Mouse (Mus musculus) forebrain, embryonic 11.5 days (tissue): ENCODE measurements around the gene Lpcat1. TPM values are rescaled to one million over a fixed set of nuclear protein-coding genes. Genes with fewer than 3 reads are reported as not detected.

Source experiments
- ATAC-seq: fragments of 200-750 bp; cut with Nextera tagmentation; replicated peaks from 2 replicates; pipeline ENCODE4 v1.8.0; 2017; ENCODE audit warnings: moderate TSS enrichment; ENCODE audit not compliant: low FRiP score
- DNase-seq: peaks from one replicate; pipeline ENCODE4 v3.0.0-alpha.2; 2017; ENCODE audit warnings: low spot score
- H3K27ac ChIP-seq: fragments of 300-500 bp; sonication (generic); 2 replicates; pipeline ENCODE4 v1.5.1; 2014; ENCODE audit warnings: low read depth, low read length
- H3K27me3 ChIP-seq: fragments of 300-500 bp; sonication (generic); 2 replicates; pipeline ENCODE4 v1.6.1; 2014; ENCODE audit warnings: mild to moderate bottlenecking, low read length, mixed read lengths; ENCODE audit not compliant: control insufficient read depth, insufficient read depth
- H3K36me3 ChIP-seq: fragments of 300-500 bp; sonication (generic); 2 replicates; pipeline ENCODE4 v1.6.1; 2014; ENCODE audit warnings: mild to moderate bottlenecking, low read length, moderate library complexity, mixed read lengths; ENCODE audit not compliant: control insufficient read depth, insufficient read depth
- H3K4me1 ChIP-seq: fragments of 300-500 bp; sonication (generic); replicated peaks from 2 replicates; pipeline ENCODE4 v1.6.1; 2014; ENCODE audit warnings: low read length, mixed read lengths; ENCODE audit not compliant: control insufficient read depth, insufficient read depth
- H3K4me2 ChIP-seq: fragments of 300-500 bp; sonication (generic); 2 replicates; pipeline ENCODE4 v1.6.1; 2014; ENCODE audit warnings: low read depth, mild to moderate bottlenecking, low read length, moderate library complexity, mixed read lengths; ENCODE audit not compliant: severe bottlenecking
- H3K4me3 ChIP-seq: fragments of 300-500 bp; sonication (generic); 2 replicates; pipeline ENCODE4 v1.5.1; 2014; ENCODE audit warnings: low read depth, low read length
- H3K9ac ChIP-seq: fragments of 300-500 bp; sonication (generic); 2 replicates; pipeline ENCODE4 v1.6.1; 2014; ENCODE audit warnings: low read length
- H3K9me3 ChIP-seq: fragments of 300-500 bp; sonication (generic); 2 replicates; pipeline ENCODE4 v1.6.1; 2016; ENCODE audit warnings: low read length, mixed read lengths; ENCODE audit not compliant: control insufficient read depth
- WGBS: fragments of 180-500 bp; shearing (Covaris S2); extraction: QIAGEN DNeasy Blood & Tissue Kit; methylation state at CpG from one replicate; pipeline ENCODE4 v1.1.7; 2014; 5-methylcytosine and 5-hydroxymethylcytosine counted together
- polyA plus RNA-seq: library from polyadenylated mRNA; unstranded; fragments of >200 nt; fragmentation: Nextera tagmentation; extraction: Ambion mirVana; gene quantifications from 2 replicates; pipeline ENCODE4 v1.2.1, GENCODE M21; 2014

The Lpcat1 gene
- polyA plus RNA-seq, 1 experiment from 2014 or later = 64.3 TPM

GRCm38 (mm10) chr13:73476796-73477195 lies 9.8 kb downstream of the Lpcat1 start:
- no peak for ATAC-seq
- Histone ChIP-seq H3K27ac (no peak overlapping the region), H3K4me1 (no peaks in the 10 kb centered on the region; the same call in 1 of the 2 replicates), H3K4me3 (no peak overlapping the region), H3K27me3 (no peaks in the 10 kb centered on the region), H3K4me2 (no peak overlapping the region), H3K9me3 (no peaks in the 10 kb centered on the region), H3K9ac (no peak overlapping the region), H3K36me3 (no peaks in the 10 kb centered on the region)
- WGBS = 88% methylated on average over 8 of the region's 8 CpGs
- DNase-seq = no peak

DNA sequence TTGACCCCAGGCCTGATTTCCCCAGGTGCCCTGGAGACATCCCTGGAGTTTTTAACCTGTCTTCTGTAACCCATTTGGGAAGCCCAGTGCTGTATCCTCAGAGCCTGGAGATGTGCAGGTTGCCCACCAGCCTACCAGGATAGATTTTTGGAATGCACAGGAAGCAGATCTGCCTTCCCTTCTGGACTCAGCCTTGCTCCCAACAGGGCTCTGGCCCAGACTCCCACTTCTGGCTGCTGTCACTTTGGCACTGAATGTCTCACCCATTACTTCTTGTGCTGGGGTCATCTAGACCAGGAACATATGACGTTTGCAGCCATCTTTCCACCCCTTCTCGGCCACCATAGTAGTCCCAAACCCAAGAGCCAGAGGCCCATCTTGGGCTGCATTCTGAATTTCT lies 10.8 kb downstream of the Lpcat1 start:
- WGBS = 92% methylated on average over 2 of the region's 2 CpGs
- Histone ChIP-seq H3K4me3 (no peak overlapping the region), H3K9me3 (no peaks in the 10 kb centered on the region), H3K27me3 (no peaks in the 10 kb centered on the region), H3K36me3 (no peaks in the 10 kb centered on the region), H3K9ac (no peak overlapping the region), H3K4me1 (no peaks in the 10 kb centered on the region; the same call in 1 of the 2 replicates), H3K4me2 (no peak overlapping the region), H3K27ac (no peak overlapping the region)
- no peak for DNase-seq
- no peak for ATAC-seq

DNA sequence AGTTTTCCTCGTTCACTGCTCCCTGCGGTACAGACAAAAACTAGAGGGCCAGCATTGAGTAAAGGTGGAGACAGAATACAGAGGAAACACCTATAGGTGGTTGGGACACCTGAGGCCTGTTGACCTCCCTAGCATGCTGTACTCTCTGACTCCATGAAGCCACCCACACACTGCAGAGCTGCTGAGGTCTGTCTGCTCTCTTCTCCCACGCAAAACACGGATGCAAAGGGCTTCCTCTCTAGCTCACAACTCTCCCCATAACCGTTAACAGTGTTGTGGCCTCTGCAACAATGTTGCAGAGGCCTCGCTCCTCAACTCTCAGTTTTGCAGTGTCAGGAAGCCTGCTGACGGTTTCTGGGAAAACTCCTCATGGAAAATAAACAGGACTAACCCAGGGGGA lies 15.5 kb downstream of the Lpcat1 start:
- no peak overlapping the region for H3K4me3 ChIP-seq
- no peaks in the 10 kb centered on the region; the same call in 1 of the 2 replicates for H3K4me1 ChIP-seq
- ATAC-seq (no peak), DNase-seq (no peak)
- H3K36me3 ChIP-seq = peaks cover 3% of the 10 kb centered on the region; the same call in 1 of the 2 replicates
- H3K9me3 ChIP-seq = no peaks in the 10 kb centered on the region
- H3K27ac ChIP-seq = no peak overlapping the region
- no peak overlapping the region for H3K4me2 ChIP-seq
- WGBS = 92% methylated on average over 7 of the region's 7 CpGs
- no peak overlapping the region for H3K9ac ChIP-seq
- no peaks in the 10 kb centered on the region for H3K27me3 ChIP-seq

GRCm38 (mm10) chr13:73483331-73483730 lies 16.3 kb downstream of the Lpcat1 start:
- no peak for DNase-seq
- Histone ChIP-seq H3K9me3 (no peaks in the 10 kb centered on the region), H3K4me1 (no peaks in the 10 kb centered on the region; the same call in 1 of the 2 replicates), H3K36me3 (peaks cover 3% of the 10 kb centered on the region; the same call in 1 of the 2 replicates), H3K4me2 (no peak overlapping the region), H3K27ac (no peak overlapping the region), H3K9ac (no peak overlapping the region), H3K27me3 (no peaks in the 10 kb centered on the region), H3K4me3 (no peak overlapping the region)
- WGBS = 90% methylated on average over 6 of the region's 6 CpGs
- no peak for ATAC-seq

DNA sequence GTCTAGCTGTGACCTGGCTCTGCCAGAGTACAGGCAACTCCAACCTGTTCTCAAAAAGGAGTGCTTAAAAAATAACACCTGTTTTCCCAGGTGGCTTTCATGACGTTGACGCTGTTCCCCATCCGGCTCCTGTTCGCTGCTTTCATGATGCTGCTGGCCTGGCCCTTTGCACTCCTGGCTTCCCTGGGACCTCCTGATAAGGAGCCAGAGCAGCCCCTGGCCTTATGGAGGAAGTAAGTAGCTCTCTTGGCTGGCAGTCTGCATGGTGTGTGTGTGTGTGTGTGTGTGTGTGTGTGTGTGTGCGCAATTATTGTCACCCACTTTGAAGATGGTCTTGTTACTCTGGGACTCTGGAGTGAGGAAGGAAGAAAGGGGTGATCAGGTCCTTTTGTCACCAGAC lies 17.2 kb downstream of the Lpcat1 start:
- H3K36me3 ChIP-seq = peaks cover 3% of the 10 kb centered on the region; the same call in 1 of the 2 replicates

GRCm38 (mm10) chr13:73488105-73488504 lies 21.1 kb downstream of the Lpcat1 start:
- DNase-seq (no peak), ATAC-seq (no peak)
- no peaks in the 10 kb centered on the region for H3K4me1 ChIP-seq
- peaks cover 3% of the 10 kb centered on the region; the same call in 1 of the 2 replicates for H3K36me3 ChIP-seq
- WGBS = 76% methylated on average over 3 of the region's 3 CpGs
- no peaks in the 10 kb centered on the region for H3K9me3 ChIP-seq
- H3K9ac ChIP-seq = no peak overlapping the region
- no peak overlapping the region for H3K27ac ChIP-seq
- no peaks in the 10 kb centered on the region for H3K27me3 ChIP-seq
- H3K4me3 ChIP-seq = no peak overlapping the region
- no peak overlapping the region for H3K4me2 ChIP-seq

More for the DNA sequence above, 17.2 kb downstream of the Lpcat1 start:
- Histone ChIP-seq H3K9me3 (no peaks in the 10 kb centered on the region), H3K4me1 (no peaks in the 10 kb centered on the region; the same call in 1 of the 2 replicates), H3K27me3 (no peaks in the 10 kb centered on the region), H3K4me2 (no peak overlapping the region), H3K27ac (no peak overlapping the region), H3K4me3 (no peak overlapping the region), H3K9ac (no peak overlapping the region)
- no peak for ATAC-seq
- WGBS = 92% methylated on average over 5 of the region's 5 CpGs
- DNase-seq = no peak

- H3K36me3 ChIP-seq = peaks cover 3% of the 10 kb centered on the region; the same call in 1 of the 2 replicates
- ATAC-seq = no peak
- no peak for DNase-seq
- H3K4me1 ChIP-seq = no peaks in the 10 kb centered on the region
- H3K27me3 ChIP-seq = no peaks in the 10 kb centered on the region
- no peak overlapping the region for H3K4me3 ChIP-seq
- WGBS = 94% methylated on average over 9 of the region's 9 CpGs
- no peaks in the 10 kb centered on the region for H3K9me3 ChIP-seq
- H3K27ac ChIP-seq = no peak overlapping the region
- H3K4me2 ChIP-seq = no peak overlapping the region
- no peak overlapping the region for H3K9ac ChIP-seq
These were observed 21.7 kb downstream of the Lpcat1 start for GRCm38 (mm10) chr13:73488707-73489106.

GRCm38 (mm10) chr13:73489986-73490385 lies 23.0 kb downstream of the Lpcat1 start:
- H3K9ac ChIP-seq = no peak overlapping the region
- peaks cover 3% of the 10 kb centered on the region; the same call in 1 of the 2 replicates for H3K36me3 ChIP-seq
- H3K9me3 ChIP-seq = no peaks in the 10 kb centered on the region
- H3K4me2 ChIP-seq = no peak overlapping the region
- DNase-seq = no peak
- 88% methylated on average over 3 of the region's 3 CpGs for WGBS
- H3K27me3 ChIP-seq = no peaks in the 10 kb centered on the region
- ATAC-seq = no peak
- no peaks in the 10 kb centered on the region for H3K4me1 ChIP-seq
- no peak overlapping the region for H3K27ac ChIP-seq
- H3K4me3 ChIP-seq = no peak overlapping the region

- WGBS = 86% methylated on average over 8 of the region's 8 CpGs
- Histone ChIP-seq H3K9me3 (no peaks in the 10 kb centered on the region), H3K27ac (no peak overlapping the region), H3K4me2 (no peak overlapping the region), H3K36me3 (peaks cover 3% of the 10 kb centered on the region; the same call in 1 of the 2 replicates), H3K4me1 (no peaks in the 10 kb centered on the region), H3K4me3 (no peak overlapping the region), H3K27me3 (no peaks in the 10 kb centered on the region), H3K9ac (no peak overlapping the region)
- DNase-seq (no peak), ATAC-seq (no peak)
These were observed 23.7 kb downstream of the Lpcat1 start for GRCm38 (mm10) chr13:73490564-73491170.
